Mouse (Mus musculus) kidney, postnatal 0 days (tissue): ENCODE data around the gene Ddx28. TPM values are rescaled to one million over a fixed set of nuclear protein-coding genes. Genes with fewer than 3 reads are reported as not detected.

Experiments used
- ATAC-seq: fragments of 200-750 bp; cut with Nextera tagmentation; replicated peaks from 2 replicates; pipeline ENCODE4 v1.8.0; 2017; ENCODE audit warnings: low read depth, moderate number of reproducible peaks, moderate TSS enrichment, moderate library complexity; ENCODE audit not compliant: low FRiP score
- DNase-seq: peaks from one replicate; pipeline ENCODE4 v3.0.0-alpha.2; 2016; ENCODE audit warnings: low spot score
- H3K27ac ChIP-seq: fragments of 300-500 bp; sonication (generic); 2 replicates; pipeline ENCODE4 v1.5.1; 2014; ENCODE audit warnings: mild to moderate bottlenecking
- H3K27me3 ChIP-seq: fragments of 300-500 bp; sonication (generic); 2 replicates; pipeline ENCODE4 v1.6.1; 2014; ENCODE audit warnings: low read length, mixed read lengths; ENCODE audit not compliant: insufficient read depth
- H3K36me3 ChIP-seq: fragments of 300-500 bp; sonication (generic); 2 replicates; pipeline ENCODE4 v1.6.1; 2014; ENCODE audit warnings: low read length, mixed read lengths; ENCODE audit not compliant: insufficient read depth
- H3K4me1 ChIP-seq: fragments of 300-500 bp; sonication (generic); replicated peaks from 2 replicates; pipeline ENCODE4 v1.6.1; 2014; ENCODE audit warnings: antibody characterized with exemption, low read length, mixed read lengths; ENCODE audit not compliant: insufficient read depth
- H3K4me2 ChIP-seq: fragments of 300-500 bp; sonication (generic); 2 replicates; pipeline ENCODE4 v1.6.1; 2014; ENCODE audit warnings: mild to moderate bottlenecking, low read length, moderate library complexity, mixed read lengths
- H3K4me3 ChIP-seq: fragments of 300-500 bp; sonication (generic); replicated peaks from 2 replicates; pipeline ENCODE4 v1.5.1; 2014; ENCODE audit warnings: low read depth, low read length
- H3K9ac ChIP-seq: fragments of 300-500 bp; sonication (generic); 2 replicates; pipeline ENCODE4 v1.6.1; 2014; ENCODE audit warnings: low read depth, low read length
- H3K9me3 ChIP-seq: fragments of 300-500 bp; sonication (generic); replicated peaks from 2 replicates; pipeline ENCODE4 v1.6.1; 2016; ENCODE audit warnings: low read length, inconsistent platforms, mixed read lengths
- CTCF ChIP-seq: IDR thresholded peaks from 2 replicates; pipeline ENCODE4 v1.5.1; 2016; ENCODE audit warnings: antibody characterized with exemption, low read depth, mild to moderate bottlenecking, moderate library complexity
- WGBS: fragments of 180-500 bp; shearing (Covaris S2); extraction: QIAGEN DNeasy Blood & Tissue Kit; methylation state at CpG from one replicate; pipeline ENCODE4 v1.1.7; 2014; 5-methylcytosine and 5-hydroxymethylcytosine counted together
- polyA plus RNA-seq: library from polyadenylated mRNA; unstranded; fragments of >200 nt; fragmentation: Nextera tagmentation; extraction: Ambion mirVana; gene quantifications from 2 replicates; pipeline ENCODE4 v1.2.1, GENCODE M21; 2015

Gene Ddx28
- polyA plus RNA-seq, 1 experiment from 2014 or later, result 16.1 TPM

DNA sequence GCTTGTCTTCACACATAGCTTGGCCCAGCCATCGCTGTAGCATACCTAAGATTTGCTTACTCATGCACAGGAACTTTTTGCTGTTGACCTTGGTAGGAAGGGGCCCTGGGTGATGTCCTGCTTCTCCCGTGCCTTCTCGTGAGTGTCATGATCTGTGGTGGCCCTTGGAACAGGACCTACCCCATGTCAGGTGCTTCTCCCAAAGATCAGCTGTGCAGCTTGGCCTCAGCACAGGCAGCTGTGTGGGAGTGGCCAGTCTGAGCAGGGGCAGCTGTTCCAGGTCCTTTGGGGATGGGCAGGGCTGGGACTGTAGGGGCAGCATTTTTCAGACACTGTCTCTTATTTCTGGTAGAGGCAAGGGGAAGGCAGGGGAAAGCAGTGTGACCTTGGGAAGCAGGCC is 32.5 kb upstream of the Ddx28 start:
- no peak overlapping the region for H3K4me2 ChIP-seq
- TF ChIP-seq CTCF, result no peak

DNA sequence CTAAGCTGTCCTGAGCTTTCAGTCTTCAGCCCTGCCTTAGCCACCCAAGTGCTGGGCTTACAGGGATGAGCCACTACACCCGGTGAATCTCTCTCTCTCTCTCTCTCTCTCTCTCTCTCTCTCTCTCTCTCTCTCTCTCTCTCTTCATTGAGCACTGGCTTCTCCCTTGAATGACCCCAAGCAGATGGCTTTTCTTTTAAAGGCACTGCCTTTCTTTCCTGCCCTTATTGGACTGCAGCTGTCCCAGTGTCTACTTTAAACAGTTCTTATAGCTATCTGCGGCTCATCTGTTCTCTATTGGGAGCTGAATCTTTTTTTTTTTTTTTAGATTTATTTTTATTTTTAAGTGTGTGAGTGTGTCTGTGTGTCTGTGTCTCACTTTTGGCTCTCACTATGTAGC is 31.4 kb upstream of the Ddx28 start:
- Histone ChIP-seq H3K36me3 (no peaks in the 10 kb centered on the region), H3K4me1 (no peaks in the 10 kb centered on the region), H3K4me3 (no peak overlapping the region), H3K27me3 (no peaks in the 10 kb centered on the region), H3K27ac (no peak overlapping the region), H3K9me3 (no peaks in the 10 kb centered on the region), H3K9ac (no peak overlapping the region), H3K4me2 (no peak overlapping the region)
- WGBS, result 81% methylated on average over 2 of the region's 2 CpGs
- DNase-seq (no peak), ATAC-seq (no peak)
- TF ChIP-seq CTCF, result no peak

More for the DNA sequence above, 32.5 kb upstream of the Ddx28 start:
- Histone ChIP-seq H3K36me3 (no peaks in the 10 kb centered on the region), H3K9me3 (no peaks in the 10 kb centered on the region), H3K4me1 (no peaks in the 10 kb centered on the region), H3K4me3 (no peak overlapping the region), H3K27me3 (no peaks in the 10 kb centered on the region), H3K27ac (no peak overlapping the region), H3K9ac (no peak overlapping the region)
- ATAC-seq (peak; percentile 63), DNase-seq (peak; percentile 54)
- 33% methylated on average over 3 of the region's 3 CpGs for WGBS

DNA sequence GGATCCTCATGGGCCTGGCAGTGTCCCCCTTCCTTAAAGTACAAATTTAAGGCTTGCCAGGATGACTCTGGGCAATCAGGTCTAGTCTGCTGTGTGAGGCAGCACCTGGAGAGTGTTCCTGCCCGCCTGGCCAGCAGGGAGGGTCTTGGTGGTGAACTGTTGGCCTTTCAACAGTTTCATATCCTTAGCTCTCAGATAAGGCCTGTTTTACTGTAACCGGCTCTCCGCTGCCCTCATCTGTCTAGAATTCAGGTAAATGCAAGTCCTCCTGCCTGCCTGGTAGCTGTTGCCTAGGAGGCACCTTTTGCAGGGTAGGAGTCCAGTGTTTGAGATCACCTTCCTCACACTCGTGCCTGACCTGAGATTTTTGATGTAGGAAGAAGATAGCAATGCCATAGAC is 28.5 kb upstream of the Ddx28 start:
- no peak for TF ChIP-seq CTCF
- WGBS, result 72% methylated on average over 4 of the region's 4 CpGs
- H3K27me3 ChIP-seq, result no peaks in the 10 kb centered on the region
- no peak overlapping the region for H3K9ac ChIP-seq
- H3K9me3 ChIP-seq, result no peaks in the 10 kb centered on the region
- no peaks in the 10 kb centered on the region for H3K36me3 ChIP-seq
- no peaks in the 10 kb centered on the region for H3K4me1 ChIP-seq
- DNase-seq (no peak), ATAC-seq (no peak)
- H3K4me2 ChIP-seq, result no peak overlapping the region
- H3K4me3 ChIP-seq, result no peak overlapping the region
- H3K27ac ChIP-seq, result no peak overlapping the region

DNA sequence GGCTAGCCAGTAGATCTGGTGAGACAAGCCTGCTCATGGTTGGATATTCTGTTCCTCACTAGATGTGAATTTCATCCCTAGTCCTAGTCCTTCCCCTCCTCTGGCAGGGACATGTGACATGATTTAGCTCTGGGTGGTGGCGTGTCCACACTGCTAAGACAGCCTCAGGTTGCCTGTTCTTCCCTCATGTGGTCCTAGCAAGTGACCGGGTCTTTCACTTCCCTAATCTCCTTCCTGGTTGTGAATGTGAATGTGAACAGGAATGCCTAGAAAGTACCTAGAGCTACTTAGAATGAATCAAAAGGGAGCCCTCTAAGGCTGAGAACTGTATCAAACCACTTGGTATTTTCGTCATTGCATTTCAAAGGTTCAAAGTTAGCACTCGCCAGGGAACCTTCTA is 27.9 kb upstream of the Ddx28 start:
- TF ChIP-seq CTCF, result no peak
- Histone ChIP-seq H3K4me2 (no peak overlapping the region), H3K4me3 (no peak overlapping the region), H3K27ac (no peak overlapping the region), H3K4me1 (no peaks in the 10 kb centered on the region), H3K9ac (no peak overlapping the region), H3K36me3 (no peaks in the 10 kb centered on the region), H3K27me3 (no peaks in the 10 kb centered on the region), H3K9me3 (no peaks in the 10 kb centered on the region)
- WGBS, result 83% methylated on average over 4 of the region's 4 CpGs
- DNase-seq (no peak), ATAC-seq (no peak)

DNA sequence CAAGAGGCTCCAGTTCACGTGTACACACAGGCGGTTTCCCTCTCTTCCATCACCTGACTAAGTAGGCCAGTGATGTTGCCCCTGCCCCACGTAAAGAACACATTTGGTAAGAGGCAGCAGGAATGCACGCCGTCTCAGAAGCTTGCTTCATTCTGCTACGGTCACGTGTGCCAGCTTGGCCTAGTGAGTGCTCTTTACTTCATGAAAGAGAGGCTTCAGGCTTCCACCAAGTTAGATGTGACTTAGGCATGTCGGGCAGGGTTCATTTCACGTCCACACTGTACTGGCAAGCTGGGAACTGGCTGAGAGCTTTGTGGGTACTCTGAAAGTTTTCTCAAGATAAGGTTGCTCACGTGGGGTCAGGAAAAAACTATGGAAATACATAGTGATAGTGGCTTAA is 27.0 kb upstream of the Ddx28 start:
- WGBS, result 91% methylated on average over 10 of the region's 10 CpGs

DNA sequence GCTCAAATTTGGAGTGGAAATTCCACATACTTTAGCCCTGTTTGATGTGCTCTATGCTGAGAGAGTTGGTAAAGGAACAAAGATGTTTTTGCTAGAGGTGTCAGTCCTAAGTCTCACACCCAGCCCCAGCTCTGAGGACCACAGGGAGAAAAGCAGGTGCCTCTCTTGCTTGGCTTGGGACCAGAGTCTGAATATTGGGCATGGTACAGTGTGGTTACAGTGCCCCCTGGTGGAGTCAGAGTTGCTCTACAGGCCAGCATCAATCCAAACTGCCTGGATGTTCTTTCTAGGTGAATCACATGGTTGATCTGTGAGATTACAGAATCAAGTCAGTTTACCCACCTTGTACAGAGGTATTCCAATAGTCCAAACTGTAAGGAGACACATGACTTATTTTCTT is 10.8 kb upstream of the Ddx28 start:
- ATAC-seq (no peak), DNase-seq (peak; percentile 83)
- no peak overlapping the region for H3K9ac ChIP-seq
- H3K27ac ChIP-seq, result no peak overlapping the region
- H3K4me1 ChIP-seq, result no peaks in the 10 kb centered on the region
- H3K4me2 ChIP-seq, result no peak overlapping the region
- no peaks in the 10 kb centered on the region for H3K36me3 ChIP-seq
- TF ChIP-seq CTCF, result peak; percentile 98
- H3K4me3 ChIP-seq, result no peak overlapping the region
- no peaks in the 10 kb centered on the region for H3K27me3 ChIP-seq
- H3K9me3 ChIP-seq, result no peaks in the 10 kb centered on the region

More for the DNA sequence above, 27.0 kb upstream of the Ddx28 start:
- Histone ChIP-seq H3K4me2 (no peak overlapping the region), H3K4me3 (no peak overlapping the region), H3K27me3 (no peaks in the 10 kb centered on the region), H3K27ac (no peak overlapping the region), H3K9ac (no peak overlapping the region), H3K4me1 (no peaks in the 10 kb centered on the region), H3K9me3 (no peaks in the 10 kb centered on the region), H3K36me3 (no peaks in the 10 kb centered on the region)
- no peak for DNase-seq
- no peak for ATAC-seq
- no peak for TF ChIP-seq CTCF

DNA sequence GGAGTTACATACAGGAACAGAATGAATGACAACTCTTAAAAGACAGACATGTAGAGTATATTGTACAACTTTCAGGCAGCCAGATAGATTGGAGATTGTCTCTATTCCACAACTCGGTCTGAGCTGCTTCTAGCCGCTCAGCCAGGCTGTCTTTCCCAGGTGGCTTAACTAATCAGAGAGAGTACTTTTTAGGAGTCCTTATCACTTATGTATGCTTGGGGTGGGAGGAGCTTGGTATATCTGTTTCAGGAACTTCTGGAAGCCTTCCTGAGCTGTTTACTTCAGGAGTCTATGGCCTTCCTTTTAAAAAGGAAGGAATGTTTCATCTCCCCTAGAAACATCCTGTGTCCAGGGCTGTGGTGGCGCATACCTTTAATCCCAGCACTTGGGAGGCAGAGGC is 6.4 kb upstream of the Ddx28 start:
- WGBS, result 91% methylated on average over 3 of the region's 3 CpGs
- Histone ChIP-seq H3K4me3 (no peak overlapping the region), H3K27ac (no peak overlapping the region), H3K4me1 (no peaks in the 10 kb centered on the region), H3K4me2 (no peak overlapping the region), H3K27me3 (no peaks in the 10 kb centered on the region), H3K36me3 (no peaks in the 10 kb centered on the region), H3K9ac (no peak overlapping the region), H3K9me3 (no peaks in the 10 kb centered on the region)
- DNase-seq (no peak), ATAC-seq (no peak)
- no peak for TF ChIP-seq CTCF
